Mouse (Mus musculus) forebrain, embryonic 13.5 days (tissue): ENCODE measurements around the gene Chsy1. TPM values are rescaled to one million over a fixed set of nuclear protein-coding genes. Genes with fewer than 3 reads are reported as not detected.

ENCODE experiments used
- polyA plus RNA-seq: library from polyadenylated mRNA; unstranded; fragments of >200 nt; fragmentation: Nextera tagmentation; extraction: Ambion mirVana; gene quantifications from 2 replicates; pipeline ENCODE4 v1.2.1, GENCODE M21; 2015

Chsy1 gene
- polyA plus RNA-seq, 1 experiment from 2014 or later: 14.2 TPM

Other genes starting within 250 kb of the Chsy1 start
- 1.1 TPM in 2 replicates for gene Pcsk6, start 247.8 kb upstream of the Chsy1 start, polyA plus RNA-seq
- gene Gm45213, start 65.9 kb upstream of the Chsy1 start, polyA plus RNA-seq: not detected in 2 replicates
- 201 and 206 TPM in 2 replicates for gene Snrpa1, start 50.5 kb upstream of the Chsy1 start, polyA plus RNA-seq
- 70.7 TPM in 2 replicates for gene Selenos, start 29.9 kb upstream of the Chsy1 start, polyA plus RNA-seq